Mouse (Mus musculus): Measurements from ENCODE around the gene 1700003H04Rik.

The 1700003H04Rik gene

GRCm38 (mm10) chr3:124581001-124581400 is at the start of gene 1700003H04Rik:
Gene 1700003H04Rik, minus strand, starts transcription at chr3:124581101.
- DNase-seq, result no peak

- no peak for DNase-seq
Measured at GRCm38 (mm10) chr3:124623031-124623430, 42.1 kb upstream of the 1700003H04Rik start.

GRCm38 (mm10) chr3:124613287-124613686 is 32.4 kb upstream of the 1700003H04Rik start:
- DNase-seq, result no peak

GRCm38 (mm10) chr3:124609956-124610355 is 29.1 kb upstream of the 1700003H04Rik start:
- no peak for DNase-seq

GRCm38 (mm10) chr3:124606021-124606517 is 25.2 kb upstream of the 1700003H04Rik start:
- no peak for DNase-seq

- no peak for DNase-seq
Measured at GRCm38 (mm10) chr3:124605518-124605917, 24.6 kb upstream of the 1700003H04Rik start.

- DNase-seq, result no peak
Measured at GRCm38 (mm10) chr3:124597789-124598188, 16.9 kb upstream of the 1700003H04Rik start.

GRCm38 (mm10) chr3:124587534-124587933 is 6.6 kb upstream of the 1700003H04Rik start:
- peak in 1 of 2 experiments; percentile 7 for DNase-seq

- peak in 1 of 2 experiments; percentile 5 for DNase-seq
Measured at GRCm38 (mm10) chr3:124585761-124586160, 4.9 kb upstream of the 1700003H04Rik start.

- DNase-seq, result no peak
Measured at GRCm38 (mm10) chr3:124557317-124557716, 23.6 kb downstream of the 1700003H04Rik start.

GRCm38 (mm10) chr3:124555963-124556362 is 24.9 kb downstream of the 1700003H04Rik start:
- DNase-seq, result no peak

GRCm38 (mm10) chr3:124555092-124555491 is 25.8 kb downstream of the 1700003H04Rik start:
- no peak for DNase-seq

GRCm38 (mm10) chr3:124548898-124549297 is 32.0 kb downstream of the 1700003H04Rik start:
- DNase-seq, result peak; percentile 4 to 23

GRCm38 (mm10) chr3:124538260-124538659 is 42.6 kb downstream of the 1700003H04Rik start:
- no peak for DNase-seq

- no peak for DNase-seq
Measured at GRCm38 (mm10) chr3:124536602-124537001, 44.3 kb downstream of the 1700003H04Rik start.

GRCm38 (mm10) chr3:124518786-124519185 is 62.1 kb downstream of the 1700003H04Rik start:
- DNase-seq, result no peak
